Mouse (Mus musculus) ES-E14 (cell line): Measurements from ENCODE around the gene Tmem253. TPM values are rescaled to one million over a fixed set of nuclear protein-coding genes. Genes with fewer than 3 reads are reported as not detected.
A peak's percentile ranks its signal among the peaks of the same experiment; 100 is the strongest.

Source experiments
- DNase-seq: peaks from one replicate; pipeline ENCODE4 v3.0.0-alpha.2; 2013; ENCODE audit warnings: low read depth, low spot score
- H3K27ac ChIP-seq: 2 replicates; pipeline ENCODE4 v1.5.1; 2012; ENCODE audit warnings: low read depth, mild to moderate bottlenecking, low read length, moderate library complexity, mixed read lengths; ENCODE audit not compliant: poor library complexity, insufficient read depth, severe bottlenecking
- H3K36me3 ChIP-seq: 2 replicates; pipeline ENCODE4 v1.6.1; 2012; ENCODE audit warnings: mild to moderate bottlenecking, low read length, moderate library complexity, mixed read lengths; ENCODE audit not compliant: control insufficient read depth, poor library complexity, insufficient read depth, severe bottlenecking
- H3K4me1 ChIP-seq, 2 experiments: fragments of 150-350 bp in 1 of 2; sonication (generic) in 1 of 2; 2 replicates each; pipeline ENCODE4 v1.6.1; 2012; ENCODE audit warnings: low read length in 2 of 2, mild to moderate bottlenecking in 1 of 2, mixed read lengths in 1 of 2; ENCODE audit not compliant: control insufficient read depth in 2 of 2, insufficient read depth in 2 of 2, poor library complexity in 1 of 2
- H3K4me3 ChIP-seq, 2 experiments: fragments of 150-350 bp in 1 of 2; sonication (generic) in 1 of 2; 2 replicates each; pipeline ENCODE4 v1.5.1; 2012; ENCODE audit warnings: low read length in 2 of 2, low read depth in 1 of 2, mild to moderate bottlenecking in 1 of 2, mixed read lengths in 1 of 2; ENCODE audit not compliant: insufficient read depth in 1 of 2, poor library complexity in 1 of 2, severe bottlenecking in 1 of 2
- H3K9ac ChIP-seq: 2 replicates; pipeline ENCODE4 v1.6.1; 2012; ENCODE audit warnings: low read depth, mild to moderate bottlenecking, low read length, mixed read lengths; ENCODE audit not compliant: poor library complexity, insufficient read depth, severe bottlenecking
- H3K9me3 ChIP-seq: fragments of 150-350 bp; sonication (generic); 2 replicates; pipeline ENCODE4 v1.6.1; 2012; ENCODE audit warnings: low read depth, mild to moderate bottlenecking, low read length; ENCODE audit not compliant: control insufficient read depth, insufficient read depth
- CHD2 ChIP-seq: IDR thresholded peaks from 2 replicates; pipeline ENCODE4 v1.6.1; 2014; ENCODE audit warnings: mild to moderate bottlenecking, low read depth, low read length, inconsistent platforms
- HCFC1 ChIP-seq: IDR thresholded peaks from 2 replicates; pipeline ENCODE4 v1.6.1; 2012; ENCODE audit warnings: low read length, inconsistent platforms, borderline replicate concordance; ENCODE audit not compliant: insufficient read depth
- MAFK ChIP-seq: IDR thresholded peaks from 2 replicates; pipeline ENCODE4 v1.6.1; 2014; ENCODE audit warnings: mild to moderate bottlenecking, low read depth, low read length, inconsistent platforms; ENCODE audit not compliant: insufficient read depth
- ZC3H11A ChIP-seq: IDR thresholded peaks from 2 replicates; pipeline ENCODE4 v1.6.1; 2012; ENCODE audit warnings: low read depth, mild to moderate bottlenecking, inconsistent platforms, low read length, borderline replicate concordance
- ZNF384 ChIP-seq: IDR thresholded peaks from 2 replicates; pipeline ENCODE4 v1.6.1; 2012; ENCODE audit warnings: low read depth, low read length, inconsistent platforms
- in situ Hi-C, 2 experiments: fragments of 600-800 bp; cut with MboI; formaldehyde crosslinking; loops; one replicate each; pipeline ENCODE4 v1.15.1; 2025; ENCODE audit warnings: low sequenced_read_pairs in 2 of 2, inconsistent platforms in 1 of 2; ENCODE audit not compliant: unreplicated experiment in 2 of 2
- total RNA-seq: library from RNA; depleted of rRNA; stranded (reverse); fragments of 300-350 nt; gene quantifications from 2 replicates; pipeline ENCODE4 v1.2.3, GENCODE M21; 2012; rRNA removed

Gene Tmem253
- total RNA-seq, 1 experiment = 3.6 TPM

- in situ Hi-C loops = no loop called here
- H3K36me3 ChIP-seq = no peaks in the 10 kb centered on the region
- peak; percentile 68 for DNase-seq
Measured at GRCm38 (mm10) chr14:52066135-52066534, 50.7 kb downstream of the Tmem253 start.

More at GRCm38 (mm10) chr14:52066135-52066534, 50.7 kb downstream of the Tmem253 start:
- no peak overlapping the region for H3K4me3 ChIP-seq
- TF ChIP-seq ZNF384 = no peak
- TF ChIP-seq MAFK = no peak
- TF ChIP-seq CHD2 = peak; percentile 37
- TF ChIP-seq ZC3H11A = no peak
- no peak for TF ChIP-seq HCFC1
- peak overlapping the region; percentile 48 for H3K9ac ChIP-seq
- H3K9me3 ChIP-seq = no peaks in the 10 kb centered on the region
- H3K27ac ChIP-seq = peak overlapping the region; percentile 100
- H3K4me1 ChIP-seq = peaks cover 28 to 36% of the 10 kb centered on the region in 2 experiments

Other genes starting within 250 kb of the Tmem253 start
- gene Ang4, start 242.1 kb upstream of the Tmem253 start, total RNA-seq = not detected in 2 replicates
- not detected in 2 replicates for gene AY358078, start 215.6 kb upstream of the Tmem253 start, total RNA-seq
- gene Ear6, start 162.0 kb upstream of the Tmem253 start, total RNA-seq = not detected in 2 replicates
- 19.7 and 40.1 TPM in 2 replicates for gene Mettl17, start 130.8 kb upstream of the Tmem253 start, total RNA-seq
- gene Slc39a2, start 122.8 kb upstream of the Tmem253 start, total RNA-seq = 0.49 and 0.74 TPM in 2 replicates
- 5.7 and 16.6 TPM in 2 replicates for gene Ndrg2, start 101.5 kb upstream of the Tmem253 start, total RNA-seq
- not detected in 2 replicates for gene Tppp2, start 97.2 kb upstream of the Tmem253 start, total RNA-seq
- gene Rnase13, start 92.9 kb upstream of the Tmem253 start, total RNA-seq = not detected in 2 replicates
- 10.1 and 14.0 TPM in 2 replicates for gene Arhgef40, start 30.9 kb upstream of the Tmem253 start, total RNA-seq
- 59.5 and 98.0 TPM in 2 replicates for gene Zfp219, start 5.1 kb downstream of the Tmem253 start, total RNA-seq
- not detected in 2 replicates for gene Olfr221, start 26.8 kb downstream of the Tmem253 start, total RNA-seq
- gene Hnrnpc, start 88.4 kb downstream of the Tmem253 start, total RNA-seq = 242 and 267 TPM in 2 replicates
- 3.3 and 6.4 TPM in 2 replicates for gene Rpgrip1, start 95.0 kb downstream of the Tmem253 start, total RNA-seq
- gene Supt16, start 181.8 kb downstream of the Tmem253 start, total RNA-seq = 54.7 and 80.3 TPM in 2 replicates
- gene Chd8, start 242.1 kb downstream of the Tmem253 start, total RNA-seq = 45.1 and 82.1 TPM in 2 replicates